Mouse (Mus musculus) heart, postnatal 0 days (tissue): ENCODE results near the gene Nceh1. TPM values are rescaled to one million over a fixed set of nuclear protein-coding genes. Genes with fewer than 3 reads are reported as not detected.

Source experiments
- ATAC-seq: fragments of 200-750 bp; cut with Nextera tagmentation; 2 replicates; pipeline ENCODE4 v1.8.0; 2017; ENCODE audit warnings: low read depth, moderate number of reproducible peaks, moderate library complexity; ENCODE audit not compliant: insufficient read depth
- DNase-seq: peaks from one replicate; pipeline ENCODE4 v3.0.0-alpha.2; 2016; ENCODE audit warnings: low spot score
- H3K27ac ChIP-seq: fragments of 300-500 bp; sonication (generic); 2 replicates; pipeline ENCODE4 v1.5.1; 2014; ENCODE audit warnings: low read depth, mild to moderate bottlenecking
- H3K27me3 ChIP-seq: fragments of 300-500 bp; sonication (generic); 2 replicates; pipeline ENCODE4 v1.6.1; 2014; ENCODE audit warnings: low read length, mixed read lengths; ENCODE audit not compliant: control insufficient read depth, insufficient read depth
- H3K36me3 ChIP-seq: fragments of 300-500 bp; sonication (generic); replicated peaks from 2 replicates; pipeline ENCODE4 v1.6.1; 2014; ENCODE audit warnings: low read length, mixed read lengths; ENCODE audit not compliant: control insufficient read depth, insufficient read depth
- H3K4me1 ChIP-seq: fragments of 300-500 bp; sonication (generic); 2 replicates; pipeline ENCODE4 v1.6.1; 2014; ENCODE audit warnings: antibody characterized with exemption; ENCODE audit not compliant: control insufficient read depth, insufficient read depth
- H3K4me2 ChIP-seq: fragments of 300-500 bp; sonication (generic); 2 replicates; pipeline ENCODE4 v1.6.1; 2014; ENCODE audit warnings: low read depth, mild to moderate bottlenecking, low read length, moderate library complexity
- H3K4me3 ChIP-seq: fragments of 300-500 bp; sonication (generic); 2 replicates; pipeline ENCODE4 v1.5.1; 2014; ENCODE audit warnings: low read depth, low read length
- H3K9ac ChIP-seq: fragments of 300-500 bp; sonication (generic); replicated peaks from 2 replicates; pipeline ENCODE4 v1.6.1; 2014; ENCODE audit warnings: low read depth, low read length, mixed read lengths
- H3K9me3 ChIP-seq: fragments of 300-500 bp; sonication (generic); replicated peaks from 2 replicates; pipeline ENCODE4 v1.6.1; 2016; ENCODE audit warnings: low read length; ENCODE audit not compliant: control insufficient read depth
- CTCF ChIP-seq: IDR thresholded peaks from 2 replicates; pipeline ENCODE4 v1.5.1; 2016; ENCODE audit warnings: antibody characterized with exemption, control low read depth, low read depth
- EP300 ChIP-seq: IDR thresholded peaks from 2 replicates; pipeline ENCODE4 v1.6.1; 2016; ENCODE audit warnings: antibody characterized with exemption, low read depth
- WGBS: fragments of 180-500 bp; shearing (Covaris S2); extraction: QIAGEN DNeasy Blood & Tissue Kit; methylation state at CpG from one replicate; pipeline ENCODE4 v1.1.7; 2014; 5-methylcytosine and 5-hydroxymethylcytosine counted together
- polyA plus RNA-seq: library from polyadenylated mRNA; unstranded; fragments of >200 nt; fragmentation: Nextera tagmentation; extraction: Ambion mirVana; gene quantifications from 2 replicates; pipeline ENCODE4 v1.2.1, GENCODE M21; 2015
- total RNA-seq: library from RNA; depleted of rRNA; stranded (reverse); fragments of >200 nt; gene quantifications from 2 replicates; pipeline ENCODE4 v1.2.3, GENCODE M21; 2014; ENCODE audit warnings: low replicate concordance

The Nceh1 gene
- total and polyA plus RNA-seq, 2 experiments from 2014 or later: 67.7 to 81.0 TPM

- Histone ChIP-seq H3K4me3 (peak overlapping the region; percentile 74), H3K27me3 (no peaks in the 10 kb centered on the region), H3K36me3 (no peaks in the 10 kb centered on the region), H3K9me3 (no peaks in the 10 kb centered on the region), H3K4me1 (no peaks in the 10 kb centered on the region), H3K4me2 (peak overlapping the region; percentile 90), H3K9ac (peak overlapping the region; percentile 65), H3K27ac (peak overlapping the region; percentile 81)
- TF ChIP-seq EP300 (no peak), CTCF (no peak)
- no peak for DNase-seq
- peak; percentile 13; the same call in 1 of the 2 replicates for ATAC-seq
- WGBS: 7% methylated on average over 19 of the region's 19 CpGs
These were observed 923 bp downstream of the Nceh1 start for GRCm38 (mm10) chr3:27183601-27184175.

- no peak overlapping the region for H3K4me3 ChIP-seq
- DNase-seq: no peak
- no peak overlapping the region for H3K4me2 ChIP-seq
- H3K27me3 ChIP-seq: no peaks in the 10 kb centered on the region
- H3K9ac ChIP-seq: no peak overlapping the region
- peaks cover 21% of the 10 kb centered on the region for H3K4me1 ChIP-seq
- H3K27ac ChIP-seq: no peak overlapping the region
- 70% methylated on average over 1 of the region's 1 CpGs for WGBS
- no peaks in the 10 kb centered on the region for H3K36me3 ChIP-seq
- TF ChIP-seq CTCF (no peak), EP300 (no peak)
- H3K9me3 ChIP-seq: no peaks in the 10 kb centered on the region
- no peak for ATAC-seq
These were observed 5.6 kb downstream of the Nceh1 start for GRCm38 (mm10) chr3:27188386-27188785.

GRCm38 (mm10) chr3:27189320-27190261 is 6.8 kb downstream of the Nceh1 start:
- Histone ChIP-seq H3K27me3 (no peaks in the 10 kb centered on the region), H3K4me3 (no peak overlapping the region), H3K27ac (no peak overlapping the region), H3K9ac (no peak overlapping the region), H3K4me1 (peaks cover 27% of the 10 kb centered on the region), H3K36me3 (no peaks in the 10 kb centered on the region), H3K9me3 (no peaks in the 10 kb centered on the region), H3K4me2 (no peak overlapping the region)
- WGBS: 42% methylated on average over 14 of the region's 14 CpGs
- TF ChIP-seq CTCF: no peak
- TF ChIP-seq EP300: no peak
- DNase-seq: peak; percentile 82
- ATAC-seq: no peak; the same call in 1 of the 2 replicates

GRCm38 (mm10) chr3:27190865-27191264 is 8.1 kb downstream of the Nceh1 start:
- Histone ChIP-seq H3K36me3 (no peaks in the 10 kb centered on the region), H3K27ac (no peak overlapping the region), H3K4me2 (no peak overlapping the region), H3K4me1 (peaks cover 27% of the 10 kb centered on the region), H3K9ac (no peak overlapping the region), H3K9me3 (no peaks in the 10 kb centered on the region), H3K4me3 (no peak overlapping the region), H3K27me3 (no peaks in the 10 kb centered on the region)
- DNase-seq (no peak), ATAC-seq (no peak)
- 87% methylated on average over 4 of the region's 4 CpGs for WGBS
- no peak for TF ChIP-seq EP300
- TF ChIP-seq CTCF: no peak

GRCm38 (mm10) chr3:27191856-27192255 is 9.1 kb downstream of the Nceh1 start:
- Histone ChIP-seq H3K4me1 (peaks cover 27% of the 10 kb centered on the region), H3K27ac (peak overlapping the region; percentile 63), H3K4me3 (no peak overlapping the region), H3K27me3 (no peaks in the 10 kb centered on the region), H3K9ac (no peak overlapping the region), H3K9me3 (no peaks in the 10 kb centered on the region), H3K36me3 (no peaks in the 10 kb centered on the region), H3K4me2 (no peak overlapping the region)
- 38% methylated on average over 6 of the region's 6 CpGs for WGBS
- DNase-seq: peak; percentile 43
- no peak for TF ChIP-seq CTCF
- peak; percentile 97 for TF ChIP-seq EP300
- ATAC-seq: peak; percentile 53
